Mouse (Mus musculus): ENCODE results near the gene Ier2. TPM values are rescaled to one million over a fixed set of nuclear protein-coding genes. Genes with fewer than 3 reads are reported as not detected.

Gene Ier2
- polyA plus RNA-seq, 1 experiment = 23.0 TPM

DNA sequence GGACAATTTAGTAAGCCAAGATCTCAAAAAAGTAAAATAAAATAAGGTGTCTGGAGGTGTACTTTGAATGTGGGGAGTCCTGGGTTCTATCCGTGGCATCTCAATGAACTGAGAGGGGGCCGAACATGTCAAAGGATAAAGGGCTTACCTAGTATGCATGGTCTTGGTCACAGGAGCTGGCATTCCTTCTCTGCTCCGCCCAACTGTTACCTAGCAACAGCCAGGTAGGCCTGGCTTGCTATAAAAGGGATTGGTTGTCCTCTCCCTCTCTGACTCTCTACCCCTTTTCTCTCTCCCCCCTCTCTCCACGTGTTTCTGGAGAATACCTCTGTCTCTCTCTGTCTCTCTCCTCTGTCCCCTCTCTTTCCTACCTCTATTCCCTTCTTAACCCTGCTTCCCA, 5.0 kb downstream of the Ier2 start:
- no peak for DNase-seq (ENCODE audit: low read depth in 1 of 2, low spot score in 2 of 2)
- no peaks in the 10 kb centered on the region for H3K27me3 ChIP-seq (ENCODE audit: control insufficient read depth, insufficient read depth, low read length)
- TF ChIP-seq POLR2A (IDR thresholded peaks at IDR 0.05; ENCODE audit: low read depth, low read length) (no peak), CTCF (IDR thresholded peaks at IDR 0.05; ENCODE audit: extremely low read depth, insufficient read depth, insufficient read length, insufficient replicate concordance) (no peak)
- 80% methylated on average over 4 of the region's 4 CpGs for WGBS
- H3K27ac ChIP-seq (ENCODE audit: insufficient read depth, low read length) = 0 out of 2 replicates have a peak overlapping the region, but pooled peaks have one; percentile 20
- H3K4me3 ChIP-seq (ENCODE audit: extremely low read depth, insufficient read depth, insufficient read length) = no peak overlapping the region
- no peaks in the 10 kb centered on the region for H3K36me3 ChIP-seq (ENCODE audit: control insufficient read depth, insufficient read depth, low read length)
- peaks cover 14% of the 10 kb centered on the region; the same call in 1 of the 2 replicates for H3K4me1 ChIP-seq (ENCODE audit: control insufficient read depth, insufficient read depth, insufficient read length)

DNA sequence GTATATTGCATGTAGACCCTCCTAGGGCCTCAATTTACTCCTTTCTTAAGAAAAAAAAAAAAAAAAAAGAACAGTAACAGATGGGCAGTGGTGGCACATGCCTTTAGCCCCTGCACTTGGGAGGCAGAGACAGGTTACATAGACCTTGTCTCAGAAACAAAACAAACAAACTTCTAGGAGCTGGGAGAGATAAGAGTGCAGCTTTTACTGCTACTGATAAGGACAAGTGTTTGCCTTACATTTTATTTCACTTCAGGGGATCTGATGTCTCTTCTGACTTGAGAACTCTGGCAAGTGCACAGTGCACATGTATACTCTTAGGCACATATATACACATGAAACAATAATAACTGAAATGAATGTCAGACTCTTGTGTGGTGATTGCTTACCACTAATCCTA, 5.4 kb downstream of the Ier2 start:
- Histone ChIP-seq H3K27me3 (ENCODE audit: control insufficient read depth, insufficient read depth, low read length) (no peaks in the 10 kb centered on the region), H3K27ac (ENCODE audit: insufficient read depth, low read length) (peak overlapping the region; percentile 51), H3K4me1 (ENCODE audit: control insufficient read depth, insufficient read depth, insufficient read length) (peaks cover 14% of the 10 kb centered on the region; the same call in 1 of the 2 replicates), H3K36me3 (ENCODE audit: control insufficient read depth, insufficient read depth, low read length) (no peaks in the 10 kb centered on the region), H3K4me3 (ENCODE audit: extremely low read depth, insufficient read depth, insufficient read length) (peak overlapping the region; percentile 59; the same call in 1 of the 2 replicates)
- no peak for DNase-seq (ENCODE audit: low read depth in 1 of 2, low spot score in 2 of 2)
- TF ChIP-seq CTCF (IDR thresholded peaks at IDR 0.05; ENCODE audit: extremely low read depth, insufficient read depth, insufficient read length, insufficient replicate concordance) (no peak), POLR2A (IDR thresholded peaks at IDR 0.05; ENCODE audit: low read depth, low read length) (no peak)

DNA sequence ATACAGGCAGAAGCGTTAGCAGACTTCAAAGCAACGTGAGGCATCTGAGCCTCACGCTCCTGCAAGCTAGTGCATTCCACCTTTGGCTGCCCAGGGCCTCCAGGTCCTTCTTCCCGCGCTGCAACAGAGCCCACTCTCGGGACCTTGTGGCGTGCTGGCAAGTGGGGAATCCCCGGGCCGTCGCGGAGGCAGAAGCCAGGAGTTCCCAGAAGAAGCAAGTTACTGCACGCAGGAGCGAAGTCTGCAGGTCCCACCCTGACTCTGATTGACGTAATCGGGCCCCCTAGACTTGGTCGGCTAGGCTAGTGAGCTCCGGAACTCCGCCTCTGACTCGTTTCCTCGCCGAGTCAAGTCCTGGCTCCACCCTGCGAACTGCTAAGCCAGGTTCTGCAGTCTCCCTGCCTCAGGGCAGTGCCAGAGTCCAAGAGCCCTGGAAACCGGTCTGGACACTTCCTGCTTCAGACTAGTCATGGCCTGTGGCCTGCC, 6.0 kb downstream of the Ier2 start:
- Histone ChIP-seq H3K27ac (ENCODE audit: insufficient read depth, low read length) (peak overlapping the region; percentile 81), H3K36me3 (ENCODE audit: control insufficient read depth, insufficient read depth, low read length) (no peaks in the 10 kb centered on the region), H3K4me1 (ENCODE audit: control insufficient read depth, insufficient read depth, insufficient read length) (peaks cover 14% of the 10 kb centered on the region; the same call in 1 of the 2 replicates), H3K4me3 (ENCODE audit: extremely low read depth, insufficient read depth, insufficient read length) (peak overlapping the region; percentile 59), H3K27me3 (ENCODE audit: control insufficient read depth, insufficient read depth, low read length) (no peaks in the 10 kb centered on the region)
- TF ChIP-seq CTCF (IDR thresholded peaks at IDR 0.05; ENCODE audit: extremely low read depth, insufficient read depth, insufficient read length, insufficient replicate concordance) (no peak), POLR2A (IDR thresholded peaks at IDR 0.05; ENCODE audit: low read depth, low read length) (peak; percentile 40; the same call in 1 of the 2 replicates)
- under 1% methylated on average over 23 of the region's 23 CpGs for WGBS
- peak in 1 of 2 experiments; percentile 78 for DNase-seq (ENCODE audit: low read depth in 1 of 2, low spot score in 2 of 2)

DNA sequence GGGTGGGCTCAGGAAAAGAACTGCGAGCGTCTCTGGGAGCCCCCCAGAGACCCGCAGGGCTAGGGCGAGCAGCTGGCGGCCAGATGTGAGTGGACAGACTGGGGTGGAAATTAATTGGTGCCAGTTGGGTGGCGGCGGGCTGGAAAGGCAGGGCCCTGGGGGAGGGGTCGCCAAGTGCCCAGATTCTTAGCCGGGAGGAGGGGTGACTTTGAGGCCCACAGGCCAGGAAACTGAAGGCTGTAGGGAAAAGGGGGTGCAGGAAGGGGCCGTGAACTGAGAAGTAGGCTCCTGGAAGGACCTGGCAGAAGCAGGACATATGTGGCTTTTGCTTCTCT, 6.5 kb downstream of the Ier2 start:
- Histone ChIP-seq H3K27ac (ENCODE audit: insufficient read depth, low read length) (peak overlapping the region; percentile 81), H3K4me1 (ENCODE audit: control insufficient read depth, insufficient read depth, insufficient read length) (peaks cover 14% of the 10 kb centered on the region; the same call in 1 of the 2 replicates), H3K27me3 (ENCODE audit: control insufficient read depth, insufficient read depth, low read length) (no peaks in the 10 kb centered on the region), H3K4me3 (ENCODE audit: extremely low read depth, insufficient read depth, insufficient read length) (peak overlapping the region; percentile 59), H3K36me3 (ENCODE audit: control insufficient read depth, insufficient read depth, low read length) (no peaks in the 10 kb centered on the region)
- 7% methylated on average over 10 of the region's 10 CpGs for WGBS
- TF ChIP-seq POLR2A (IDR thresholded peaks at IDR 0.05; ENCODE audit: low read depth, low read length) (no peak), CTCF (IDR thresholded peaks at IDR 0.05; ENCODE audit: extremely low read depth, insufficient read depth, insufficient read length, insufficient replicate concordance) (no peak)
- no peak for DNase-seq (ENCODE audit: low read depth in 1 of 2, low spot score in 2 of 2)

DNA sequence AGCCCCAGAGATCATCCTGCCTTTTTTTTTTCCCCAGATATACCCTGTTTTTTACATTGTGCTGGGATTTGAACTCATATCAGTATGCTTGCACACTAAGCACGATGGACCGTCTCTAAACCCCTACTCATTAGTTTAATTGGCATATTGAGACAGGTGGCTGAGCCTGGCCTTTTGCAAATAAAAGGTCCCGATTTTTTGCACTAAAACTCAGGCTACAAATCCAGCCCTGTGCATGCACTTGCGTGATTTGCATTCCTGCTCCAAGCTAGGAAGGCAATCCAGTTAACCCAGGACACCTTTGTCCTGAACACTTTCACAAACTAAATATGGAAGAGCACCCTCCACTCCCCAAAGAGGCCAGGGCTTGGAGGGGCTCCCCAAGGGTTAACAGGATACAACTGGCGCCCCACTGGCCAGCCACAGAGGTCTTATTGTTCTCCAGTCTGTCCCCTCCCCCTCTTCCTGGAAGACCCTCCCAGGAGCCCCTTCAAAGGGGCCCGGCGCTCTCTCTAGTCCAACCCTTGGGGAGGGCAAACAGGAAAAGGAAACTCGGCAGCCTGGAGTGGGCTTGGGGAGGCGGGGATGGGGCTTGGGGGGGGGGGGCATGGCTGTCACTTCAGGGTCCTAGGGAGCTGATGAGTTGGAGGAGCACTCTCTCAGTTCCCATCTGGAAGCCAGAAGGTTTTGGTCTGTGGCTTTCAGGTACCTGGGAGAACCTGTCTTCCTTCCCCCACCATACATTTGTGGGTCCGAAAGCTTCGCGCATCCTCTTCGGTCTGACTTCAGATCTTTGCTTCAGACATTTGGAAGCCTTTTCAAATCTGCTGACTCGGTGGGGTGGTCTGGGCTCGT, 7.1 kb downstream of the Ier2 start:
- Histone ChIP-seq H3K4me1 (ENCODE audit: control insufficient read depth, insufficient read depth, insufficient read length) (peaks cover 14% of the 10 kb centered on the region; the same call in 1 of the 2 replicates), H3K27ac (ENCODE audit: insufficient read depth, low read length) (peak overlapping the region; percentile 81; the same call in 1 of the 2 replicates), H3K4me3 (ENCODE audit: extremely low read depth, insufficient read depth, insufficient read length) (peak overlapping the region; percentile 59; the same call in 1 of the 2 replicates), H3K36me3 (ENCODE audit: control insufficient read depth, insufficient read depth, low read length) (no peaks in the 10 kb centered on the region), H3K27me3 (ENCODE audit: control insufficient read depth, insufficient read depth, low read length) (no peaks in the 10 kb centered on the region)
- DNase-seq (ENCODE audit: low read depth in 1 of 2, low spot score in 2 of 2) = no peak
- WGBS = 18% methylated on average over 15 of the region's 15 CpGs
- no peak for TF ChIP-seq POLR2A (IDR thresholded peaks at IDR 0.05; ENCODE audit: low read depth, low read length)
- TF ChIP-seq CTCF (IDR thresholded peaks at IDR 0.05; ENCODE audit: extremely low read depth, insufficient read depth, insufficient read length, insufficient replicate concordance) = no peak

DNA sequence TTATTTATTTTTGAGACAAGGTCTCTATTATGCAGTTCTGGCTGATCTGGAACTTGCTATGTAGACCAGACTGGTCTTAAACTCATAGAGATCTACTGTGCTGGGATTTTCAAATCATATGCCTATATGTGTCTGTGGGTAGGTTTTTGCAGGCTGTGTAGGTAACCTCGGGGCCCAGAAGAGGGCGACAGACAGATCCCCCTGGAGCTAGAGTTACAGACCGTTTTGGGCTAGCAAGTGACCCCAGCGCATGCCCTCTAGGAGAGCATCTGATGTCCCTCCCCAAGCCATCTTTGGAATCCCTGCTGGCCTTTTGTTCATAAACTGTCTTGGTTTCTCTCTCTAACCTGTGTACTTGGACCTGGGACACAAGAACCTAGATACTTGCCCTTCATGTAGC, 8.1 kb downstream of the Ier2 start:
- H3K27me3 ChIP-seq (ENCODE audit: control insufficient read depth, insufficient read depth, low read length) = no peaks in the 10 kb centered on the region
- no peak overlapping the region for H3K27ac ChIP-seq (ENCODE audit: insufficient read depth, low read length)
- DNase-seq (ENCODE audit: low read depth in 1 of 2, low spot score in 2 of 2) = no peak
- H3K4me3 ChIP-seq (ENCODE audit: extremely low read depth, insufficient read depth, insufficient read length) = no peak overlapping the region
- H3K36me3 ChIP-seq (ENCODE audit: control insufficient read depth, insufficient read depth, low read length) = no peaks in the 10 kb centered on the region
- peaks cover 11% of the 10 kb centered on the region; the same call in 1 of the 2 replicates for H3K4me1 ChIP-seq (ENCODE audit: control insufficient read depth, insufficient read depth, insufficient read length)
- WGBS = 55% methylated on average over 4 of the region's 4 CpGs
- TF ChIP-seq POLR2A (IDR thresholded peaks at IDR 0.05; ENCODE audit: low read depth, low read length) (no peak), CTCF (IDR thresholded peaks at IDR 0.05; ENCODE audit: extremely low read depth, insufficient read depth, insufficient read length, insufficient replicate concordance) (no peak)

Measured in spleen, adult 2 months (tissue).